Mouse (Mus musculus): ENCODE measurements around the gene Dpm3. TPM values are rescaled to one million over a fixed set of nuclear protein-coding genes. Genes with fewer than 3 reads are reported as not detected.
A peak's percentile ranks its signal among the peaks of the same experiment; 100 is the strongest.

The Dpm3 gene
- polyA plus RNA-seq, 1 experiment, result 231 TPM

GRCm38 (mm10) chr3:89237682-89238081 is 21.5 kb upstream of the Dpm3 start:
- Histone ChIP-seq H3K36me3 (ENCODE audit: control insufficient read depth, insufficient read depth, low read length) (no peaks in the 10 kb centered on the region), H3K4me1 (ENCODE audit: control insufficient read depth, insufficient read depth, insufficient read length) (peaks cover 21% of the 10 kb centered on the region), H3K4me3 (ENCODE audit: extremely low read depth, insufficient read depth, insufficient read length) (no peak overlapping the region), H3K27me3 (ENCODE audit: control insufficient read depth, insufficient read depth, low read length) (no peaks in the 10 kb centered on the region), H3K27ac (ENCODE audit: insufficient read depth, low read length) (no peak overlapping the region)
- 89% methylated on average over 21 of the region's 21 CpGs for WGBS
- TF ChIP-seq CTCF (IDR thresholded peaks at IDR 0.05; ENCODE audit: extremely low read depth, insufficient read depth, insufficient read length, insufficient replicate concordance) (no peak), POLR2A (IDR thresholded peaks at IDR 0.05; ENCODE audit: low read depth, low read length) (no peak)
- no peak for DNase-seq (ENCODE audit: low read depth in 1 of 2, low spot score in 2 of 2)

- Histone ChIP-seq H3K4me1 (ENCODE audit: control insufficient read depth, insufficient read depth, insufficient read length) (peaks cover 17% of the 10 kb centered on the region), H3K27ac (ENCODE audit: insufficient read depth, low read length) (no peak overlapping the region), H3K36me3 (ENCODE audit: control insufficient read depth, insufficient read depth, low read length) (no peaks in the 10 kb centered on the region), H3K27me3 (ENCODE audit: control insufficient read depth, insufficient read depth, low read length) (no peaks in the 10 kb centered on the region), H3K4me3 (ENCODE audit: extremely low read depth, insufficient read depth, insufficient read length) (no peak overlapping the region)
- TF ChIP-seq CTCF (IDR thresholded peaks at IDR 0.05; ENCODE audit: extremely low read depth, insufficient read depth, insufficient read length, insufficient replicate concordance) (no peak), POLR2A (IDR thresholded peaks at IDR 0.05; ENCODE audit: low read depth, low read length) (no peak)
- no peak for DNase-seq (ENCODE audit: low read depth in 1 of 2, low spot score in 2 of 2)
- WGBS, result 75% methylated on average over 5 of the region's 12 CpGs
Measured at GRCm38 (mm10) chr3:89238494-89238893, 20.7 kb upstream of the Dpm3 start.

DNA sequence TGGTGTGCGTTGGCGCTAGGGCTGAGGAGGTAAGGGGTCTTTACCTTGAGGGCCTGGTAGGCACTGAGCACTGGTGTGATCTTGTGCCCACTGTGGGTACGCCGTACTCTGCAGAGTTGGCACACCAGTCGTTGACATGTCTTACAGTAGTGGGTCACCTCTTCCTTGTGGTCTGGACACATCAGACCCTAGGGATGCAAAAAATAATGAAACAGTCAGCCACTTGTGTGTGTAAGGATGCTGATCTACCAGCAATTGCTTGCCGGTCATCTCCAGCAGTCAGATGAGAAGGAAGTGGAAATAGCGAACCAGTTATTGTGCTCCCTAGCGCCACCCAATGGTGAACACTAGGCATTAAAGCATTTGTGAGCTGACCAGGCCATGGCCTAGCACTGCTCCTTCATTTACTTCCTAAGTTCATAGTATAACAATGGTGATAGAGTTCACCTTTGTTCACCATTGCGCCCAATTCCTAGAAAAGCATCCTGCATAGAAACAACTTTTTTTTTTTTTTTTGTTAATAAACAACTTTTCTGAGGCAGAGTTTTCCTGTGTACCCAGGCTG is 16.7 kb upstream of the Dpm3 start:
- Histone ChIP-seq H3K27ac (ENCODE audit: insufficient read depth, low read length) (no peak overlapping the region), H3K27me3 (ENCODE audit: control insufficient read depth, insufficient read depth, low read length) (no peaks in the 10 kb centered on the region), H3K4me1 (ENCODE audit: control insufficient read depth, insufficient read depth, insufficient read length) (peaks cover 21% of the 10 kb centered on the region; the same call in 1 of the 2 replicates), H3K4me3 (ENCODE audit: extremely low read depth, insufficient read depth, insufficient read length) (no peak overlapping the region), H3K36me3 (ENCODE audit: control insufficient read depth, insufficient read depth, low read length) (no peaks in the 10 kb centered on the region)
- DNase-seq (ENCODE audit: low read depth in 1 of 2, low spot score in 2 of 2), result peak in 1 of 2 experiments; percentile 69
- 67% methylated on average over 9 of the region's 9 CpGs for WGBS
- TF ChIP-seq CTCF (IDR thresholded peaks at IDR 0.05; ENCODE audit: extremely low read depth, insufficient read depth, insufficient read length, insufficient replicate concordance), result peak; percentile 46; the same call in 1 of the 2 replicates
- no peak for TF ChIP-seq POLR2A (IDR thresholded peaks at IDR 0.05; ENCODE audit: low read depth, low read length)

DNA sequence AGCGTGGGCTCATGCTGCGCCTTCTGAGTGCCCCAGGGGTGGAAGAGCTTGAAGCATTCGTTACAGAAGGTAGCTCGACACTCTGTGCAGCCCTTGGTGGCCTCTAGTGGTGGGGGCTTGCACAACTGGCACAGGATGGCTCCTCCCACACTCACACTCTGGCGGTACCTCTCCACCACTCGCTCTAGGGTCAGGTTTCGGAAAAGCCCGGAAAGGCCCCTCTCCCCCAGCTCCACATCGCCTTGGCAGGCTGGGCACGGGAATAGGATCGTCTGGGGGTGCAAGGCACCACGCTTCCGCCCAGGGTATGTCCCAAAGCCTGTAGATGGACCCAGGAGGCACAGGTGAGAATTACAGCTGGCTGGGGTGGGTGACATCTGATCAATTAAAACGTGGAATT is 15.5 kb upstream of the Dpm3 start:
- Histone ChIP-seq H3K4me3 (ENCODE audit: extremely low read depth, insufficient read depth, insufficient read length) (no peak overlapping the region), H3K4me1 (ENCODE audit: control insufficient read depth, insufficient read depth, insufficient read length) (peaks cover 23% of the 10 kb centered on the region; the same call in 1 of the 2 replicates), H3K27me3 (ENCODE audit: control insufficient read depth, insufficient read depth, low read length) (no peaks in the 10 kb centered on the region), H3K27ac (ENCODE audit: insufficient read depth, low read length) (no peak overlapping the region), H3K36me3 (ENCODE audit: control insufficient read depth, insufficient read depth, low read length) (no peaks in the 10 kb centered on the region)
- WGBS, result 18% methylated on average over 14 of the region's 14 CpGs
- DNase-seq (ENCODE audit: low read depth in 1 of 2, low spot score in 2 of 2), result peak in 1 of 2 experiments; percentile 78
- TF ChIP-seq POLR2A (IDR thresholded peaks at IDR 0.05; ENCODE audit: low read depth, low read length) (no peak), CTCF (IDR thresholded peaks at IDR 0.05; ENCODE audit: extremely low read depth, insufficient read depth, insufficient read length, insufficient replicate concordance) (peak; percentile 64; the same call in 1 of the 2 replicates)

- DNase-seq (ENCODE audit: low read depth in 1 of 2, low spot score in 2 of 2), result peak in 1 of 2 experiments; percentile 50
- Histone ChIP-seq H3K4me1 (ENCODE audit: control insufficient read depth, insufficient read depth, insufficient read length) (peaks cover 23% of the 10 kb centered on the region; the same call in 1 of the 2 replicates), H3K4me3 (ENCODE audit: extremely low read depth, insufficient read depth, insufficient read length) (peak overlapping the region; percentile 31; the same call in 1 of the 2 replicates), H3K36me3 (ENCODE audit: control insufficient read depth, insufficient read depth, low read length) (no peaks in the 10 kb centered on the region), H3K27ac (ENCODE audit: insufficient read depth, low read length) (no peak overlapping the region), H3K27me3 (ENCODE audit: control insufficient read depth, insufficient read depth, low read length) (no peaks in the 10 kb centered on the region)
- TF ChIP-seq CTCF (IDR thresholded peaks at IDR 0.05; ENCODE audit: extremely low read depth, insufficient read depth, insufficient read length, insufficient replicate concordance) (no peak), POLR2A (IDR thresholded peaks at IDR 0.05; ENCODE audit: low read depth, low read length) (no peak)
- WGBS, result 40% methylated on average over 25 of the region's 25 CpGs
Measured at GRCm38 (mm10) chr3:89244158-89244981, 14.8 kb upstream of the Dpm3 start.

DNA sequence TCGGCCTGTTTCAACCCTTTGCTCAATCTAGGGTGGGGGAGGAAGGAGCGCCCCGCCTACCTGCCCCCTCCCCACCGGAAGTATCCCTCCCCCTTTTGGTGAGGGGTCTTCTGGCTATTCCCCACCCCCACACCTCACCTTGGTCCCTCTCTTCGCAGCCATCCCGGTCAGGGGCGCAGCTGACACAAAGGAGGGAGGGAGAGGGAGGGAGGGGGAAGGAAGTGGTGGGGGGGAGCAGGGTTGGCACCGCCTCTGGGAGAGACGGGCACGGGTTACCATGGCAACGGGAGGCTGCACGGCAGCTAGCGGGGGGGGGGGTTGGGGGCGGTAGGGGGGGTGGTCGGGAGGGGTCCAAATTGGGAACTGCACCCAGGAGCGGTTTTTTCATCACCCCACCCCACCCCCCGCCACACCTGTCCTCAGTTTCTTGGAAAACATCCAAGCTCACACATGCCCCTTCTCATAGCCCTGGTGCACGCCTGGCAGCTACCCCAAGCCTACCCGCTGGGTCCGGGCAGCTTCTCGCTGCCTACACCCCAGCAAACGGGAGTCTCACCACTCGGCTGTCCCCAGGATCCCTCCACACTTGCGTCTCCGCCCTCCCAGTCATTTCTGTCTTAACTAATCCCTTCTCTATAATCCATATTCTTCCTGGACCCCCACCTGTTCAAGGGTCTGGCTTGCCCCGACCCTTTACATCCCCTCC is 14.0 kb upstream of the Dpm3 start:
- DNase-seq (ENCODE audit: low read depth in 1 of 2, low spot score in 2 of 2), result peak in 1 of 2 experiments; percentile 39
- peaks cover 23% of the 10 kb centered on the region; the same call in 1 of the 2 replicates for H3K4me1 ChIP-seq (ENCODE audit: control insufficient read depth, insufficient read depth, insufficient read length)
- TF ChIP-seq CTCF (IDR thresholded peaks at IDR 0.05; ENCODE audit: extremely low read depth, insufficient read depth, insufficient read length, insufficient replicate concordance) (no peak), POLR2A (IDR thresholded peaks at IDR 0.05; ENCODE audit: low read depth, low read length) (no peak)

More for the DNA sequence above, 14.0 kb upstream of the Dpm3 start:
- peak overlapping the region; percentile 37 for H3K4me3 ChIP-seq (ENCODE audit: extremely low read depth, insufficient read depth, insufficient read length)
- H3K27ac ChIP-seq (ENCODE audit: insufficient read depth, low read length), result no peak overlapping the region
- H3K27me3 ChIP-seq (ENCODE audit: control insufficient read depth, insufficient read depth, low read length), result no peaks in the 10 kb centered on the region
- no peaks in the 10 kb centered on the region for H3K36me3 ChIP-seq (ENCODE audit: control insufficient read depth, insufficient read depth, low read length)
- WGBS, result 1% methylated on average over 22 of the region's 26 CpGs

All from spleen, adult 2 months (tissue).